Mouse (Mus musculus) forebrain, embryonic 11.5 days (tissue): ENCODE results near the gene Micall1. TPM values are rescaled to one million over a fixed set of nuclear protein-coding genes. Genes with fewer than 3 reads are reported as not detected.

Source experiments
- ATAC-seq: fragments of 200-750 bp; cut with Nextera tagmentation; replicated peaks from 2 replicates; pipeline ENCODE4 v1.8.0; 2017; ENCODE audit warnings: moderate TSS enrichment; ENCODE audit not compliant: low FRiP score
- DNase-seq: peaks from one replicate; pipeline ENCODE4 v3.0.0-alpha.2; 2017; ENCODE audit warnings: low spot score
- H3K27ac ChIP-seq: fragments of 300-500 bp; sonication (generic); 2 replicates; pipeline ENCODE4 v1.5.1; 2014; ENCODE audit warnings: low read depth, low read length
- H3K27me3 ChIP-seq: fragments of 300-500 bp; sonication (generic); 2 replicates; pipeline ENCODE4 v1.6.1; 2014; ENCODE audit warnings: mild to moderate bottlenecking, low read length, mixed read lengths; ENCODE audit not compliant: control insufficient read depth, insufficient read depth
- H3K36me3 ChIP-seq: fragments of 300-500 bp; sonication (generic); 2 replicates; pipeline ENCODE4 v1.6.1; 2014; ENCODE audit warnings: mild to moderate bottlenecking, low read length, moderate library complexity, mixed read lengths; ENCODE audit not compliant: control insufficient read depth, insufficient read depth
- H3K4me1 ChIP-seq: fragments of 300-500 bp; sonication (generic); replicated peaks from 2 replicates; pipeline ENCODE4 v1.6.1; 2014; ENCODE audit warnings: low read length, mixed read lengths; ENCODE audit not compliant: control insufficient read depth, insufficient read depth
- H3K4me2 ChIP-seq: fragments of 300-500 bp; sonication (generic); 2 replicates; pipeline ENCODE4 v1.6.1; 2014; ENCODE audit warnings: low read depth, mild to moderate bottlenecking, low read length, moderate library complexity, mixed read lengths; ENCODE audit not compliant: severe bottlenecking
- H3K4me3 ChIP-seq: fragments of 300-500 bp; sonication (generic); 2 replicates; pipeline ENCODE4 v1.5.1; 2014; ENCODE audit warnings: low read depth, low read length
- H3K9ac ChIP-seq: fragments of 300-500 bp; sonication (generic); 2 replicates; pipeline ENCODE4 v1.6.1; 2014; ENCODE audit warnings: low read length
- H3K9me3 ChIP-seq: fragments of 300-500 bp; sonication (generic); 2 replicates; pipeline ENCODE4 v1.6.1; 2016; ENCODE audit warnings: low read length, mixed read lengths; ENCODE audit not compliant: control insufficient read depth
- WGBS: fragments of 180-500 bp; shearing (Covaris S2); extraction: QIAGEN DNeasy Blood & Tissue Kit; methylation state at CpG from one replicate; pipeline ENCODE4 v1.1.7; 2014; 5-methylcytosine and 5-hydroxymethylcytosine counted together
- polyA plus RNA-seq: library from polyadenylated mRNA; unstranded; fragments of >200 nt; fragmentation: Nextera tagmentation; extraction: Ambion mirVana; gene quantifications from 2 replicates; pipeline ENCODE4 v1.2.1, GENCODE M21; 2014

Micall1 gene
- polyA plus RNA-seq, 1 experiment from 2014 or later = 7.6 TPM

GRCm38 (mm10) chr15:79162822-79163221, 54.1 kb downstream of the Micall1 start:
- no peaks in the 10 kb centered on the region for H3K9me3 ChIP-seq
- 42% methylated on average over 14 of the region's 14 CpGs for WGBS
- H3K4me3 ChIP-seq = no peak overlapping the region
- peaks cover 39% of the 10 kb centered on the region for H3K27me3 ChIP-seq
- H3K36me3 ChIP-seq = no peaks in the 10 kb centered on the region
- H3K27ac ChIP-seq = no peak overlapping the region
- DNase-seq (no peak), ATAC-seq (no peak)
- H3K4me1 ChIP-seq = peaks cover 15% of the 10 kb centered on the region; the same call in 1 of the 2 replicates
- no peak overlapping the region for H3K4me2 ChIP-seq
- no peak overlapping the region for H3K9ac ChIP-seq

GRCm38 (mm10) chr15:79164251-79164650, 55.6 kb downstream of the Micall1 start:
- Histone ChIP-seq H3K4me2 (no peak overlapping the region), H3K9ac (no peak overlapping the region), H3K36me3 (no peaks in the 10 kb centered on the region), H3K9me3 (no peaks in the 10 kb centered on the region), H3K4me1 (peaks cover 15% of the 10 kb centered on the region; the same call in 1 of the 2 replicates), H3K27ac (no peak overlapping the region), H3K4me3 (no peak overlapping the region), H3K27me3 (peaks cover 39% of the 10 kb centered on the region)
- WGBS = 3% methylated on average over 15 of the region's 15 CpGs
- peak; percentile 52 for DNase-seq
- no peak for ATAC-seq

- no peak within 1 kb of the TSS for H3K4me2 ChIP-seq
- ATAC-seq = no peak
- WGBS = 41% methylated on average over 5 of the region's 5 CpGs
- peaks cover 15% of the 10 kb centered on the region; the same call in 1 of the 2 replicates for H3K4me1 ChIP-seq
- H3K27ac ChIP-seq = no peak within 1 kb of the TSS
- H3K9ac ChIP-seq = no peak within 1 kb of the TSS; the same call in 1 of the 2 replicates
- H3K4me3 ChIP-seq = no peak within 1 kb of the TSS
- no peaks in the 10 kb centered on the region for H3K9me3 ChIP-seq
- no peak for DNase-seq
- H3K27me3 ChIP-seq = peaks cover 39% of the 10 kb centered on the region
- no peaks in the 10 kb centered on the region for H3K36me3 ChIP-seq
Measured at GRCm38 (mm10) chr15:79165140-79165539, 56.4 kb downstream of the Micall1 start, which contains the start of gene Sox10. Gene Sox10, minus strand, starts transcription at chr15:79165240.

- H3K4me1 ChIP-seq = peaks cover 15% of the 10 kb centered on the region; the same call in 1 of the 2 replicates
- H3K27me3 ChIP-seq = peaks cover 39% of the 10 kb centered on the region
- no peak overlapping the region for H3K9ac ChIP-seq
- no peak overlapping the region for H3K27ac ChIP-seq
- H3K4me2 ChIP-seq = no peak overlapping the region
- no peaks in the 10 kb centered on the region for H3K9me3 ChIP-seq
- DNase-seq = no peak
- H3K4me3 ChIP-seq = no peak overlapping the region
- no peak for ATAC-seq
- WGBS = 61% methylated on average over 8 of the region's 8 CpGs
- H3K36me3 ChIP-seq = no peaks in the 10 kb centered on the region
Measured at GRCm38 (mm10) chr15:79166712-79167111, 58.0 kb downstream of the Micall1 start.

- H3K4me2 ChIP-seq = no peak overlapping the region
- 52% methylated on average over 6 of the region's 6 CpGs for WGBS
- H3K27ac ChIP-seq = no peak overlapping the region
- no peaks in the 10 kb centered on the region for H3K4me1 ChIP-seq
- no peaks in the 10 kb centered on the region for H3K36me3 ChIP-seq
- DNase-seq (no peak), ATAC-seq (no peak)
- no peaks in the 10 kb centered on the region for H3K9me3 ChIP-seq
- H3K9ac ChIP-seq = no peak overlapping the region
- H3K27me3 ChIP-seq = no peaks in the 10 kb centered on the region
- no peak overlapping the region for H3K4me3 ChIP-seq
Measured at GRCm38 (mm10) chr15:79176905-79177304, 68.2 kb downstream of the Micall1 start.

- no peak overlapping the region for H3K27ac ChIP-seq
- H3K27me3 ChIP-seq = no peaks in the 10 kb centered on the region
- no peaks in the 10 kb centered on the region for H3K36me3 ChIP-seq
- no peak overlapping the region for H3K4me3 ChIP-seq
- H3K4me1 ChIP-seq = no peaks in the 10 kb centered on the region
- H3K4me2 ChIP-seq = no peak overlapping the region
- WGBS = 92% methylated on average over 10 of the region's 10 CpGs
- ATAC-seq (no peak), DNase-seq (no peak)
- no peak overlapping the region for H3K9ac ChIP-seq
- no peaks in the 10 kb centered on the region for H3K9me3 ChIP-seq
Measured at GRCm38 (mm10) chr15:79185213-79185612, 76.5 kb downstream of the Micall1 start.

Other genes starting within 250 kb of the Micall1 start
- gene Gga1, start 231.7 kb upstream of the Micall1 start, polyA plus RNA-seq = 45.0 and 47.8 TPM in 2 replicates
- 0.13 TPM in 1 of 2 replicates, not detected in the other for gene Gm49510, start 209.2 kb upstream of the Micall1 start, polyA plus RNA-seq
- 15.8 and 17.3 TPM in 2 replicates for gene Sh3bp1, start 209.1 kb upstream of the Micall1 start, polyA plus RNA-seq
- 37.2 and 49.2 TPM in 2 replicates for gene Pdxp, start 195.0 kb upstream of the Micall1 start, polyA plus RNA-seq
- 279 and 319 TPM in 2 replicates for gene Lgals1, start 182.2 kb upstream of the Micall1 start, polyA plus RNA-seq
- gene Nol12, start 174.0 kb upstream of the Micall1 start, polyA plus RNA-seq = 56.8 and 62.6 TPM in 2 replicates
- gene Triobp, start 161.2 kb upstream of the Micall1 start, polyA plus RNA-seq = 55.9 and 60.1 TPM in 2 replicates
- gene H1f0, start 80.4 kb upstream of the Micall1 start, polyA plus RNA-seq = 349 and 396 TPM in 2 replicates
- gene Galr3, start 67.0 kb upstream of the Micall1 start, polyA plus RNA-seq = not detected in 2 replicates
- 61.6 and 67.1 TPM in 2 replicates for gene Ankrd54, start 46.0 kb upstream of the Micall1 start, polyA plus RNA-seq
- gene Eif3l, start 33.7 kb upstream of the Micall1 start, polyA plus RNA-seq = 245 and 254 TPM in 2 replicates
- gene Polr2f, start 32.1 kb downstream of the Micall1 start, polyA plus RNA-seq = 378 and 386 TPM in 2 replicates
- 9.3 and 10.6 TPM in 2 replicates for gene 1700088E04Rik, start 32.4 kb downstream of the Micall1 start, polyA plus RNA-seq
- 1.3 and 1.4 TPM in 2 replicates for gene Sox10, start 56.3 kb downstream of the Micall1 start, polyA plus RNA-seq
- 29.0 and 32.4 TPM in 2 replicates for gene Pick1, start 120.3 kb downstream of the Micall1 start, polyA plus RNA-seq
- 0.31 and 0.41 TPM in 2 replicates for gene Gm49486, start 120.5 kb downstream of the Micall1 start, polyA plus RNA-seq
- gene Slc16a8, start 145.9 kb downstream of the Micall1 start, polyA plus RNA-seq = 0.16 TPM in 1 of 2 replicates, not detected in the other
- 1.3 and 4.2 TPM in 2 replicates for gene Baiap2l2, start 176.6 kb downstream of the Micall1 start, polyA plus RNA-seq
- 20.8 and 22.3 TPM in 2 replicates for gene Pla2g6, start 219.5 kb downstream of the Micall1 start, polyA plus RNA-seq
- gene Maff, start 237.7 kb downstream of the Micall1 start, polyA plus RNA-seq = 1.5 TPM in 2 replicates